Comparison of ENCODE assay signal across 8 mouse cellular contexts in genomic region chr13:24776146-24776844, GRCm38 (mm10). TPM values are rescaled to one million over a fixed set of nuclear protein-coding genes. Genes with fewer than 3 reads are reported as not detected.
DNase-seq lines count a peak whose midpoint lies in the region; ATAC-seq and TF ChIP-seq lines count a peak whose summit lies in the region.
"Had no signal": no experiment of that assay in that cellular context is flagged by ENCODE, and none has a peak within 500 bp of the region (broad histone marks: within the 10 kb centered on the region; RNA-seq: fewer than 3 reads in every experiment).

No protein-coding gene starts in this region.

- H3K27ac ChIP-seq in forebrain, embryonic 13.5 days = no peak overlapping the region
- H3K27ac ChIP-seq in liver, embryonic 14.5 days = no peak overlapping the region

- no peaks in the 10 kb centered on the region for H3K9me3 ChIP-seq in forebrain, embryonic 13.5 days (replicated peaks)
- no peaks in the 10 kb centered on the region for H3K9me3 ChIP-seq in liver, embryonic 14.5 days (ENCODE audit: control insufficient read depth, low read length)

- H3K4me3 ChIP-seq in forebrain, embryonic 13.5 days = no peak overlapping the region
- no peak overlapping the region for H3K4me3 ChIP-seq in liver, embryonic 14.5 days (ENCODE audit: insufficient read depth in 1 of 2, low read depth in 2 of 2, low read length in 2 of 2)

- no peaks in the 10 kb centered on the region for H3K4me1 ChIP-seq in forebrain, embryonic 13.5 days
- no peaks in the 10 kb centered on the region for H3K4me1 ChIP-seq in liver, embryonic 14.5 days (replicated peaks; ENCODE audit: control insufficient read depth in 2 of 2, insufficient read depth in 2 of 2, low read length in 1 of 2)

- TF ChIP-seq CTCF in liver, embryonic 14.5 days (IDR thresholded peaks at IDR 0.05; ENCODE audit: low read depth) = peak; percentile 96

- no peak for TF ChIP-seq EP300 in liver, embryonic 14.5 days (IDR thresholded peaks at IDR 0.05; ENCODE audit: low read depth)

- 51% methylated on average over 7 of the region's 7 CpGs for WGBS in forebrain, embryonic 13.5 days
- 39% methylated on average over 7 of the region's 7 CpGs for WGBS in liver, embryonic 14.5 days (ENCODE audit: insufficient replicate concordance)

- H3K9ac ChIP-seq in forebrain, embryonic 13.5 days = no peak overlapping the region
- H3K9ac ChIP-seq in liver, embryonic 14.5 days (replicated peaks) = no peak overlapping the region

- no peak overlapping the region for H3K4me2 ChIP-seq in forebrain, embryonic 13.5 days
- no peak overlapping the region for H3K4me2 ChIP-seq in liver, embryonic 14.5 days (ENCODE audit: low read depth)

- ATAC-seq in forebrain, embryonic 13.5 days = peak; percentile 67; the same call in 1 of the 2 replicates
- ATAC-seq in liver, embryonic 14.5 days (ENCODE audit: insufficient read depth) = peak; percentile 53; the same call in 1 of the 2 replicates

- H3K27me3 ChIP-seq in forebrain, embryonic 13.5 days = no peaks in the 10 kb centered on the region
- H3K27me3 ChIP-seq in liver, embryonic 14.5 days (ENCODE audit: control insufficient read depth, insufficient read depth, low read length) = no peaks in the 10 kb centered on the region

- H3K36me3 ChIP-seq in forebrain, embryonic 13.5 days (ENCODE audit: poor library complexity, severe bottlenecking) = no peaks in the 10 kb centered on the region
- no peaks in the 10 kb centered on the region for H3K36me3 ChIP-seq in liver, embryonic 14.5 days (replicated peaks; ENCODE audit: control insufficient read depth, insufficient read depth, low read depth)

- DNase-seq in A20 (ENCODE audit: low read depth, low spot score) = peak; percentile 85
- peak; percentile 58 to 68 for DNase-seq in CD8-positive naive resting alpha-beta T cell, adult 2 months (ENCODE audit: low read depth in 2 of 2, low spot score in 2 of 2)
- DNase-seq in c-Kit-negative CD71-positive TER-119-positive erythroid progenitor cells, embryonic 14.5 days (ENCODE audit: low read depth, low spot score) = peak; percentile 63
- peak; percentile 67 for DNase-seq in kidney, postnatal 10 days
- peak; percentile 50 to 67 (median 57) for DNase-seq in liver, embryonic 14.5 days (ENCODE audit: low read depth in 3 of 3, low spot score in 3 of 3)
- DNase-seq in right cerebral cortex, postnatal 14 days = peak; percentile 38

RNA-seq across cellular contexts. Expression of gene Gmnn, which starts 14.6 kb away (rescaled TPM):
- 108 and 109 TPM in 2 replicates for polyA plus RNA-seq in forebrain, embryonic 13.5 days (2015; fragmentation: Nextera tagmentation; extraction: Ambion mirVana)
- 32.1 and 65.7 TPM in 2 replicates for polyA plus RNA-seq in liver, embryonic 14.5 days (2012; rRNA removed)
- 149 and 153 TPM in 2 replicates for polyA plus RNA-seq in liver, embryonic 14.5 days (2014; fragmentation: Nextera tagmentation; extraction: Ambion mirVana)

RNA-seq across cellular contexts. Expression of gene BC005537, which starts 25.2 kb away (rescaled TPM):
- 27.8 and 28.4 TPM in 2 replicates for polyA plus RNA-seq in forebrain, embryonic 13.5 days (2015; fragmentation: Nextera tagmentation; extraction: Ambion mirVana)
- polyA plus RNA-seq in liver, embryonic 14.5 days (2012; rRNA removed) = 17.4 and 33.5 TPM in 2 replicates
- 13.7 and 14.5 TPM in 2 replicates for polyA plus RNA-seq in liver, embryonic 14.5 days (2014; fragmentation: Nextera tagmentation; extraction: Ambion mirVana)

RNA-seq across cellular contexts. Expression of gene Armh2, which starts 35.3 kb away (rescaled TPM):
- not detected in 2 replicates for polyA plus RNA-seq in forebrain, embryonic 13.5 days (2015; fragmentation: Nextera tagmentation; extraction: Ambion mirVana)
- polyA plus RNA-seq in liver, embryonic 14.5 days (2012; rRNA removed) = not detected in 2 replicates
- polyA plus RNA-seq in liver, embryonic 14.5 days (2014; fragmentation: Nextera tagmentation; extraction: Ambion mirVana) = not detected in 2 replicates
- polyA plus RNA-seq: stomach, embryonic 16.5 days had no signal

RNA-seq across cellular contexts. Expression of gene Acot13, which starts 55.0 kb away (rescaled TPM):
- polyA plus RNA-seq in forebrain, embryonic 13.5 days (2015; fragmentation: Nextera tagmentation; extraction: Ambion mirVana) = 63.6 and 66.5 TPM in 2 replicates
- polyA plus RNA-seq in liver, embryonic 14.5 days (2012; rRNA removed) = 26.2 and 38.2 TPM in 2 replicates
- polyA plus RNA-seq in liver, embryonic 14.5 days (2014; fragmentation: Nextera tagmentation; extraction: Ambion mirVana) = 61.9 and 67.0 TPM in 2 replicates

RNA-seq across cellular contexts. Expression of gene Tdp2, which starts 55.2 kb away (rescaled TPM):
- polyA plus RNA-seq in forebrain, embryonic 13.5 days (2015; fragmentation: Nextera tagmentation; extraction: Ambion mirVana) = 58.3 TPM in 2 replicates
- polyA plus RNA-seq in liver, embryonic 14.5 days (2012; rRNA removed) = 17.0 and 21.8 TPM in 2 replicates
- polyA plus RNA-seq in liver, embryonic 14.5 days (2014; fragmentation: Nextera tagmentation; extraction: Ambion mirVana) = 25.0 and 26.4 TPM in 2 replicates
